Mouse (Mus musculus): ENCODE measurements at regions not wholly inside any gene's neighbourhood (a gene's known extent, or its start where the extent isn't known, plus 50 kb on each side); places are given as distances from the start of the nearest gene placed in this dataset.

GRCm38 (mm10) chr13:107774499-107774898 is 269.7 kb upstream of the Smim15 start:
- peak; percentile 86 for DNase-seq (ENCODE audit: low read depth, low spot score)

DNA sequence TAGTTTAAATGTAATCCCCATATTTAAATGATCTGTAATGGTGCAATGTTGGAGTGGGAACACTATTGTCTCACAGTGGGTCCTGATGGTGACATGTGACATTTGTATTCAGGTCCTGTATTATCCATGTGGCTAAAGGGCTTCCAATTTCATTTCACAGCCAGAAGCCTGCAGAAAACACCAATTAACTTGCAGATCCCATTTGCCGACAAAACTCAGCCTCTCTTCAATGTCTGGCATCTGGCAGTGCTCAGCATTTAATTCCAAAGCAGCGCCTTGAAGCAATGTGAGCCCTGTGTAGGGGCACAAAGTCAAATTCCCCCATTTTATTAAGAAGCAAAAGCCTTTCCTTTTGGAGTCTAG is 277.0 kb upstream of the Smim15 start:
- no peak for DNase-seq (ENCODE audit: low read depth, low spot score)

- no peak for DNase-seq (ENCODE audit: low read depth, low spot score)
Observed at GRCm38 (mm10) chr13:107766397-107767261, 277.6 kb upstream of the Smim15 start.

DNA sequence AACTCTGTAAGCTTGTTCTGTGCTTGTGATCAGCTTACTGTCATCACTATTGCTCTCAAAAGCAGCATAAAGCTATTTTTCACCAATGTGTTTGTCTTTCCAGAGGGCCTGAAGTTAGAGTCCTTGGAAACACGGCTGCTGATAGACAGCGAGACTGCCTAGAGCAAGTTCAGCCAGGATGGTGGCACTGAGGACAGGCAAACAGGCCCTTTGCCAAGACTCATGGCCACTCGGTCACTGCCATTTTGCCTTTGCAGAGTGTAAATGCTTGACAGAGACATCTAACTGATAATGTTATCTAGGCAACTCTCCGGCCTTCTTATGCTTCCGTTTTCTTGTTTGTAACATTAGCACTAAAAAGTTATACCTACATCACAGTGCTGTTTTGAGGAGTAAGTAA is 280.3 kb upstream of the Smim15 start:
- no peak for DNase-seq (ENCODE audit: low read depth, low spot score)

- DNase-seq (ENCODE audit: low read depth, low spot score) = no peak
Observed at GRCm38 (mm10) chr13:107760511-107760910, 283.7 kb upstream of the Smim15 start.

- DNase-seq (ENCODE audit: low read depth, low spot score) = no peak
Observed at GRCm38 (mm10) chr13:107758327-107759095, 285.7 kb upstream of the Smim15 start.

GRCm38 (mm10) chr13:107752745-107753144 is 291.5 kb upstream of the Smim15 start:
- no peak for DNase-seq (ENCODE audit: low read depth, low spot score)

DNA sequence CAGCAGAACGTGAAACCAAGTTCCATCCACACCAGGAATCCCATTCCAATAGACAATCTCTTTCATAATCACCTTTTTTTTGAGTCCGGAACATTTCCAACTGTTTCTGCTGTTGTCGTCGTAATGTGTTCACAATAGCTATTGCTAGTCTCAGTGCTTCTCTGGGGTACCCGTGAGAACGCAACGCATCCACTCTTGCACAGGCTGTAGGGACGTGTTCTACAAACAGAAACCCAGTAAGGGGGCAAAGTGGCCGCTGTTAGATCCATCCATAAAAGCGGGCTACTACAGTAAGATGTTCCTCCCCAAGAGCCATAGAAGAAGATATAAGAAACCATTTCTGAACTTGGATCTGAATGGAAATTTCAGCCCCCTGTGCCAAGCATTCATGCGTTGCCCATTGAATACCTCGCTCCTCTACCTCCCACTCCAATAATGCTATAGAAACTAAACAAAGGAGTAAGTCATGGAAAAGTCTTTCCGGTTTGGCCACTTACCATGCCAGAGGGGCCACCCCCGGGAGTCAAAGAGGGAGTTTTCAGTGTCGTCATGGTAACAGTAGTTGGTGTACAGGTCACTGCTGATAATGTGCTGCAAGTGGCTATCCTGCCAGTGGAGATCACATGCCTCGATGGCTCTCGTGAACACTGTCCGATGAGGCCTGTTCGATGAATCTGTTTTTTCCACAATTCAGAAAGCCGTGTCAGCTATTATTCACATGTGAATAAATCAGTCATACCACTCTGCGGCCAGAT is 300.6 kb upstream of the Smim15 start:
- peak; percentile 13 for DNase-seq (ENCODE audit: low read depth, low spot score)

GRCm38 (mm10) chr13:107736581-107736980 is 307.7 kb upstream of the Smim15 start:
- no peak for DNase-seq (ENCODE audit: low read depth, low spot score)

GRCm38 (mm10) chr13:107734161-107734905 is 309.9 kb upstream of the Smim15 start:
- DNase-seq (ENCODE audit: low read depth, low spot score) = no peak

- no peak for DNase-seq (ENCODE audit: low read depth, low spot score)
Observed at GRCm38 (mm10) chr13:107730976-107731375, 313.3 kb upstream of the Smim15 start.

DNA sequence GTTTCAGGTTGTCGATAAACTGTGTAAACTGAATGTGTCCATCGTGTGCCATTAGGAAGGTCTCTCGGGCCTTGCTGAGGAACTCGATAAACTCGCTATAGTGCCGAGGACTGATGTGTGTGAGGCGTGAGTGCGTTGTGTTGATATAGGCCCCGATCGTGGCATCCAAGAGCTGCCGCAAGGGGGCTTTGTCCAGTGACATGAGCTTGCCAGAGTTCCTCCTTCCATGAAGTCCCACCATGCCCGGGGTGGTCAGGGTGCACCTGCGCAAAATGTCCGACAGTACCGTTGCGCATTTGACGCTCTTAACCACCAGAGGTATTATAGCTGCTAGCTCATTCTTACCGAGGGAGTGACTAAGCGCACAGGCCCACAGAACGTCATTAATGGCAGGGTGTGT is 317.8 kb upstream of the Smim15 start:
- peak; percentile 71 for DNase-seq (ENCODE audit: low read depth, low spot score)

DNA sequence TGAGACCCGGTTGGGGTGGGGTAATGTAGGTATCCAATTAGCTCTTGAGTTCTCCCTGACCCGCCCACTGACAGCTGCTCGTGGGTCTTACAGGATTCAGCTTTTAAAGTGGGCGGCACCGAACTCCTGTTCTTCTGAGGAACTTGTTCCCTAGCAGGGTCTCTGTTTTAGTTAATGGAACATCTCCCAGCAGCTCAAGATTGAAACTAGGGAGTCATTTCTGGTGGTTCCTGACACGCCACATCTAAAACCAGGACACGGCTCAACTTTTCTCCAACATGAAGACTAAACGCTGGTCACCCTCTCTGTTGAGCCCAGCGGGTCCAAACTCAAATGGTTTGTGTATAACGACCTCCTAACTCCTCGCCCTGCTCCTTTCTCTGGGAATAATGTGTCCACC is 322.3 kb upstream of the Smim15 start:
- peak; percentile 50 for DNase-seq (ENCODE audit: low read depth, low spot score)

GRCm38 (mm10) chr13:107720874-107721574 is 323.2 kb upstream of the Smim15 start:
- DNase-seq (ENCODE audit: low read depth, low spot score) = no peak

GRCm38 (mm10) chr13:107718973-107719620 is 325.1 kb upstream of the Smim15 start:
- no peak for DNase-seq (ENCODE audit: low read depth, low spot score)

DNA sequence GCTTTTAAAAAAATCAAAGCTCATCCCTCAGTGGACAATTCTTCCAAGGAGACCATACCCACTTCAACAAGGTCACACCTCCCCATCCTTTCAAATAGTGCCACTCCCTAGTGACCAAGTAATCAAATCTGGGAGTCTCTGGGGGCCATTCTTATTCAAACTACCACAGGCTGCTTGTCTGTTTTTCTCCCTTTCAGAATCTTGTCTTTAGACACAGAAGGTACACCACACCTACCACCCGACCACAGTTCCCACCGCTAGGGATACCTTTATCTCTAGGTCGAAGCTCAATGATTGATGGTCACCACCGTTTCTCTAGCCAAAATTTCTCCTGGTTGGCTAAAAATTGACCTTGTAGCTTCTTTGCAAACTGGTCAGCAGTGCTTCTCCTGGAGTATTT is 328.6 kb upstream of the Smim15 start:
- DNase-seq (ENCODE audit: low read depth, low spot score) = peak; percentile 73

DNA sequence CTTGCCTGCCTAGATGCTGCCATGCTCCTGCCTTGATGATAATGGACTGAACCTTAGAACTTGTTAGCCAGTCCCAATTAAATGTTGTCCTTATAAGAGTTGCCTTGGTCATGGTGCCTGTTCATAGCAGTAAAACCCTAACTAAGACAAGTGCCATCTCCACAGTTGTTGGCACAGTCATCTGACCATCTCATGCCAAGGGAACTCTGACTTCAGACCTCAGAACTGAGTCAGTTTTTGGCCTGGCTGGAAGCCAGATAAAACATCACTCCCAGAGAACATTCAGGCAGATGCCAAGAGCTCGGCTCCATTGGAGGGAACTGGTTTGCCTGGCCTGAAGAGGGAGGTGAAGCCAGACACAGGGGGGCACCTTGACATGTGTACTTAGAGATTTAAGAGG is 330.2 kb upstream of the Smim15 start:
- no peak for DNase-seq (ENCODE audit: low read depth, low spot score)

DNA sequence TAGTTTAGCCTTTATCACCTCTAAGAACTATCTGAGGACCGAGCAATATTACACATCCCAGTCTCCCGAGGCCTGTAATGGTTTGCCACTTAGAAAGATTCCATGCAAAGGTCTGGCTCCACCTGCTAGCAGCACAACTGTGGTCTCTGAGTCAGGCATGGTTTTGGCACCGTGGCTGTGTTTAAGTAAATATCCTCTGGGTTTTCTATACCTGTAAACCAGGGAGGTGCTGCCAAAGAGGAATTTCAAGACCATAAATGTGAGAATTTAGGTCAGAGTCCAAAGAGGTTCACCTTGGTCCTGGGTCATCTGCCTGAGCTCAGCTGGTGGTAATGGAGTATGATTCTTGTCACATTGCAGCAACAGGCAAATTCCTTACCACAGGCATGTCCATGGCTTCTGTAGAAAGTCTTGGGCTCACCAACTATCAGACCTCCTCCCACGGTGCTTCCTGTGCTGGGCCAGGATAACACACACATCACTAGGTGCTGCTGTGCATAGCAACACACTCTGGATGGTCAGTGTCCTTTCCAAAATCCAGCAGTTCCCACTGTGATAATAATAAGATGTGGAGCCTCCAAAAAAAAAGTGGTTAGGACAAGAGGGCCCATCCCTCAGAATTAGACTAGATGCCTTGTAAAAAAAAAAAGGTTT is 332.8 kb upstream of the Smim15 start:
- no peak for DNase-seq (ENCODE audit: low read depth, low spot score)

DNA sequence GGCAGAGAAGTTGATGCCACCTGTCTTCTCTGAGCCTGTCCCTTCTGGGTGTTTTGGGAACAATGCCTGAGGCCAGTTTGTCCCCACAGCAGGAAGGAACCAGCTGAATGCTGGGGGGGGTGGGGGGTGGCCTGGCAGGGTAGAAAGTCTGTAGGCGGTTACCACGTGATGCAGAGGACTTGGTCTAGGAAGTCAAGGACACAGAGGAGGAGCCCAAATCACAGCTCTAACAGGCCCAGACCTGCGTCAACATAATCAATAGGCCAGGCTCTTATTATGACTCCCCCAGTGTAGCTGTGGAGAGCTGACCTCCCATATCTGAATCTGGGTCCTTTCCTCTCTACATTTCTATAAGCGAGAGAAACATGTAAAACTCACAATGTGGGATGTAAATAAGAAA is 333.9 kb upstream of the Smim15 start:
- DNase-seq (ENCODE audit: low read depth, low spot score) = no peak

DNA sequence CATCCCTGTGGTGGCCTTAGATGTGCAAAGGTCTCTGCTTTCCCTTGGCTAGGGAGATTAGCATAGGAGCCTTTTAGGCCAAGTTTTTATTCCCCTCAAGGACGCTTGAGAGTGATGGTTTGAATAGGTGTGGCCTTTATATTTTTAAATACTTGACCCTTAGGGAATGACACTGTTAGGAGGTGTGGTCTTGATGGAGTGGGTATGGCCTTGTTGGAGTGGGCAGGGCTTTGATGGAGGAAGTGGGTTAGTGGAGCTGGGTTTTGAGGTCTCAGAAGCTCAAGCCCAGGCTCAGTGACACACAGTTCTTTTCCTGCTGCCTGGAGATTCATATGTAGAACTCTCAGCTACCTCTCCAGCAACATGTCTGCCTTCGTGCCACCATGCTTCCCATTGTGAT is 334.4 kb upstream of the Smim15 start:
- peak; percentile 77 for DNase-seq (ENCODE audit: low read depth, low spot score)
